Mouse (Mus musculus): ENCODE measurements around the gene Pld4. TPM values are rescaled to one million over a fixed set of nuclear protein-coding genes. Genes with fewer than 3 reads are reported as not detected.

Gene Pld4
- polyA plus RNA-seq, 1 experiment: 128 TPM

DNA sequence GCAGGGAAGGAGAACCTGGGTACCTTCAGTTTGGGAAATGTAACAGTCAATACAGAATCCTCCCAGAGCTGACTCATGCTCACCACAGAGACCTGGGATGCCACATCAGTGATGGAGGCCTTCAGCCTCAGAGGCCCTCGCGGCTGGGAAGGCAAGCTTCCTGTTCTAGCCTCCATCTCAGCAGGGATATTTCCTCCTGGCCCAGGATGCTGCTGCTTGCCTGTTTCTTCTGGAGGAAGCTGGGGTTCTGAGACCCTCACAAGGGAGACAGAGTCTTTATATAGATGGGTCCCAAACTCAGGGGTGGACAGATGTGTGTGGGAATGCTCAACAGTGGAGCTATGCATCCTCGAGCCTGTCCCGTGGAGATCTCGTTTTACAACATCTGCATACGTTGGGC lies 13.6 kb downstream of the Pld4 start:
- WGBS: 62% methylated on average over 6 of the region's 6 CpGs
- H3K4me3 ChIP-seq (replicated peaks; ENCODE audit: control insufficient read depth, low read depth, low read length): no peak overlapping the region

GRCm38 (mm10) chr12:112774481-112774880 lies 14.0 kb downstream of the Pld4 start:
- no peak for TF ChIP-seq CTCF (IDR thresholded peaks at IDR 0.05; ENCODE audit: control insufficient read depth, insufficient read depth, low read length)
- TF ChIP-seq POLR2A (IDR thresholded peaks at IDR 0.05; ENCODE audit: borderline replicate concordance, control insufficient read depth, low read depth, low read length): no peak
- WGBS: 82% methylated on average over 10 of the region's 10 CpGs
- H3K27ac ChIP-seq (ENCODE audit: control insufficient read depth, insufficient read depth, low read depth, low read length, poor library complexity): no peak overlapping the region
- no peaks in the 10 kb centered on the region for H3K4me1 ChIP-seq (ENCODE audit: control insufficient read depth, insufficient read depth, low read length)
- no peak overlapping the region for H3K4me3 ChIP-seq (replicated peaks; ENCODE audit: control insufficient read depth, low read depth, low read length)

More for the DNA sequence above, 13.6 kb downstream of the Pld4 start:
- Histone ChIP-seq H3K4me1 (ENCODE audit: control insufficient read depth, insufficient read depth, low read length) (no peaks in the 10 kb centered on the region), H3K27ac (ENCODE audit: control insufficient read depth, insufficient read depth, low read depth, low read length, poor library complexity) (no peak overlapping the region)
- TF ChIP-seq CTCF (IDR thresholded peaks at IDR 0.05; ENCODE audit: control insufficient read depth, insufficient read depth, low read length): no peak

DNA sequence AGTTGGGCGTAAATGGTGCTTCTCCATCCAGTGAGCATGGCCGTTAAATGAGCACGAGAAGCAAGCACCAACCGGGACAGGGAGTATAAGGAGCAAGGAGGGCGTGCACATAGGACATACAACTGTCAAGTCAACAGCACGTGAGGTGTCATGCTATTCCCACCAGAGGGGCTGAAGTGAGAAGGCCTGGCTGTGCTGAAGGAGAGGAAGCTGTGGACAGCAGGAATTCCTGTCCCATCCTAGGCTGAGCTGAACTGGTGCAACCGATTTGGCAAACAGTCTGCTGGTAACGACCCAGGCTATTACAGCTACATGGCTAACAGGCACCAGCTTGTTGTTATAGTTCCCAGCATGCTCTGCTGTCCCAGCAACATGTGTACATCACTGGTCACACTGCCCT lies 30.6 kb downstream of the Pld4 start:
- Histone ChIP-seq H3K4me3 (replicated peaks; ENCODE audit: control insufficient read depth, low read depth, low read length) (no peak overlapping the region), H3K27ac (ENCODE audit: control insufficient read depth, insufficient read depth, low read depth, low read length, poor library complexity) (no peak overlapping the region), H3K4me1 (ENCODE audit: control insufficient read depth, insufficient read depth, low read length) (no peaks in the 10 kb centered on the region)
- TF ChIP-seq CTCF (IDR thresholded peaks at IDR 0.05; ENCODE audit: control insufficient read depth, insufficient read depth, low read length) (no peak), POLR2A (IDR thresholded peaks at IDR 0.05; ENCODE audit: borderline replicate concordance, control insufficient read depth, low read depth, low read length) (no peak)
- 56% methylated on average over 8 of the region's 8 CpGs for WGBS

DNA sequence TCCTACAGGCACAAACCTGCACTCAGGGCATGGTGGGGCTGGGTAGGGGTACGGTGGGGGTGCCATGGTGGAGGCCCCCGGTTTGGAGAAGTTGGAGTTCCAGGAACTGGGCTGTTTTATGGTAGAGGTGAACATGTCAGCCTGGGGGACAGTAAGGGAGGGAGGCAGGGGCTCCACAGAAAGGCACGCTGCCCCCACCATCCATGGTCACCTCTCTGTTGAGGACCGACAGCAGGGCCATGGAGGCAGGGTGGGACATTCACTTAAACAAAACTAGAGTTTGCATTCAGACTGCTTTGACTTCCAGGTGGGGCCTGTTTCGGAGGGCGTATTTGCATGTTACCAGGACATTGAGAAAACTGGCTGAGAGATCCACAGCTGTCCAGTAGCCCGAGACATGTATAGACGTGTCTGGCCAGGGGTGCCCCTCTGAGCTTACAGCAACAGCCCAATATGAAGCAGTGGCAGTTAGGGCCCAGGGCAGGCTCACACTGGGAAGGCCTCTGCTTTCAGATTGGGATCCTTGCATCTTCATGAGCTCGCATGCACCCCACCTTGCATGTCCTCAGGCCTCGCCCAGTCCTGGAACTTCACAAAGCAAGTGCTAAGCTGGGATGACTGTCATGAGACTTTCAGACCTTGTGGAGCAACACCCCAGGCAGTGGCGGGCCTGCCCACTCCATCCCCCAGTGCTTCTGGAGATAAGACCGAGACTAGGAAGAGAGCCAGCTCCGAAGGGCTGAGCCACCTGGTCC lies 33.3 kb downstream of the Pld4 start:
- Histone ChIP-seq H3K4me3 (replicated peaks; ENCODE audit: control insufficient read depth, low read depth, low read length) (no peak overlapping the region), H3K27ac (ENCODE audit: control insufficient read depth, insufficient read depth, low read depth, low read length, poor library complexity) (no peak overlapping the region), H3K4me1 (ENCODE audit: control insufficient read depth, insufficient read depth, low read length) (no peaks in the 10 kb centered on the region)
- TF ChIP-seq CTCF (IDR thresholded peaks at IDR 0.05; ENCODE audit: control insufficient read depth, insufficient read depth, low read length): no peak
- TF ChIP-seq POLR2A (IDR thresholded peaks at IDR 0.05; ENCODE audit: borderline replicate concordance, control insufficient read depth, low read depth, low read length): no peak
- 71% methylated on average over 13 of the region's 13 CpGs for WGBS

DNA sequence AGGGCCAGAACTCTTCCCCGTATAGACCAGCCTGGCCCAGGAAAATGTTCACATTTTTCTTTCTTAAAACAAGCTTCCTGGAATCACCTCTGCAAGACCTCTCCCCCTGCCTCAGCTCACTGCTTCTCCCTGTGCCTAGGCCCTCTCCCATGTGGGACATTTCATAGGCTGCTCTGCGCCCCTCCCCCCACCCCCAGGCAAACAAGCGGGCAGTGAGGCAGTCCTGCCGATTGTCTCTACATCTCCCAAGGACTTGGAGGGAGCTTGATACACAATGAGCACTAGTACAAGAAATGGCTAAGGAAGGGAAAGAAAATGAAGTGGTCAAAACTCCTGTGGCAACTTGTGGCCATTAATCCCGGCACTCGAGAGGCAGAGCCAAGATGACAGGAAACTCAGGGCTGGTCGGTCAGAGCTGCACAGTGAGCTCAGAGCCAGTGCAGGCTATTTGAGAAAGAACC lies 33.9 kb downstream of the Pld4 start:
- 72% methylated on average over 7 of the region's 7 CpGs for WGBS
- Histone ChIP-seq H3K27ac (ENCODE audit: control insufficient read depth, insufficient read depth, low read depth, low read length, poor library complexity) (no peak overlapping the region), H3K4me1 (ENCODE audit: control insufficient read depth, insufficient read depth, low read length) (no peaks in the 10 kb centered on the region), H3K4me3 (replicated peaks; ENCODE audit: control insufficient read depth, low read depth, low read length) (no peak overlapping the region)
- no peak for TF ChIP-seq POLR2A (IDR thresholded peaks at IDR 0.05; ENCODE audit: borderline replicate concordance, control insufficient read depth, low read depth, low read length)
- TF ChIP-seq CTCF (IDR thresholded peaks at IDR 0.05; ENCODE audit: control insufficient read depth, insufficient read depth, low read length): no peak

DNA sequence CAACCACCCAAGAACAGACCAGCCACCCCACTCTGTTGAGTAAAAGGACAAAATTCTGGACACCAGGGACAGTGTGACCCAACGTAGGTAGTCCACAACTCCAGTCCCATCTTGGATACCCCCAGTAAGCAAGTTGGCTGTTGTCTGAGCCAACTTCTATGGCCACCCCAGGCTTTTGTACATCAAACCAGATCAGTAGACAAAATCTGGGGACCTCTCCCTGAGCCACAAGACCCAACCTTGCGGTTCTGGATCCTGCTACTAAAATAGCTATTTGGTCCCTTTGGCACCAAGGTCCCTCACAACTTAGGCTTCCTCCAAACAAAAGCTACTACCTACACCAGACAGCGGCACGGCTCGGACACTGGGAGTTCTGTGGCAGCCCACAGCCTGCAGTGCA lies 34.5 kb downstream of the Pld4 start:
- H3K4me1 ChIP-seq (ENCODE audit: control insufficient read depth, insufficient read depth, low read length): no peaks in the 10 kb centered on the region
- WGBS: 87% methylated on average over 5 of the region's 5 CpGs
- H3K4me3 ChIP-seq (replicated peaks; ENCODE audit: control insufficient read depth, low read depth, low read length): no peak overlapping the region

DNA sequence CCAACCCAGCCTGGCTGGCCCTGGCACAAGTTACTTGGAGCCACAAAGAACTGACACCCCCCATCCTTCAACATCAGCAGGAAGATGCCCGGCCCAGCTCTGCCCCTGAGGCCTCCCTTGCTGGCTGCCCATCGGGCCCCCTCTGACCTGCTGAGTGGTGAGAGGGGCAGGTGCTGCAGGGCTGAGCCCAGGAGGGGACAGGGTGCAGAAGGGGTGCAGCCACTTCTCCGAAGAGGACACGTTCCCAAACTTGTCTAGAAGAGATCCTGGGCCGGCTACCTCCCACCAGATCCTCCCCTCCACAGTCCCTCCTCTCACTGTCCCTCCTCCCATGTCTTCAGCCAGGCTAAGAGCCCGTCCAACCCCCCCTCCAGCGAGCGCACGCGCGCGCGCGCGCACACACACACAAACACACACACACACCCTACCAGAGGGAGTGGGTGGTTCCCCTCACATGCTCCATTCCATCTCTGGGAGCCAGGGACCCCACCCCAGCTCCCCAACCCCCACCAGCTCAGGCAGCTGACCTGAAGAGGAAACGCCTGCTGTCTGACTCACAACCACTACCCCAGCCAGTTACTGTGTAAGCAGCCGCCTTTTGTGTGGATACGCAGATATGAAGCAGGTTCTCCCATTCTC lies 35.1 kb downstream of the Pld4 start:
- 8% methylated on average over 18 of the region's 18 CpGs for WGBS
- no peak for TF ChIP-seq POLR2A (IDR thresholded peaks at IDR 0.05; ENCODE audit: borderline replicate concordance, control insufficient read depth, low read depth, low read length)
- TF ChIP-seq CTCF (IDR thresholded peaks at IDR 0.05; ENCODE audit: control insufficient read depth, insufficient read depth, low read length): no peak
- H3K4me1 ChIP-seq (ENCODE audit: control insufficient read depth, insufficient read depth, low read length): no peaks in the 10 kb centered on the region
- H3K27ac ChIP-seq (ENCODE audit: control insufficient read depth, insufficient read depth, low read depth, low read length, poor library complexity): no peak overlapping the region
- no peak overlapping the region for H3K4me3 ChIP-seq (replicated peaks; ENCODE audit: control insufficient read depth, low read depth, low read length)

More for the DNA sequence above, 34.5 kb downstream of the Pld4 start:
- TF ChIP-seq CTCF (IDR thresholded peaks at IDR 0.05; ENCODE audit: control insufficient read depth, insufficient read depth, low read length) (no peak), POLR2A (IDR thresholded peaks at IDR 0.05; ENCODE audit: borderline replicate concordance, control insufficient read depth, low read depth, low read length) (no peak)
- no peak overlapping the region for H3K27ac ChIP-seq (ENCODE audit: control insufficient read depth, insufficient read depth, low read depth, low read length, poor library complexity)

DNA sequence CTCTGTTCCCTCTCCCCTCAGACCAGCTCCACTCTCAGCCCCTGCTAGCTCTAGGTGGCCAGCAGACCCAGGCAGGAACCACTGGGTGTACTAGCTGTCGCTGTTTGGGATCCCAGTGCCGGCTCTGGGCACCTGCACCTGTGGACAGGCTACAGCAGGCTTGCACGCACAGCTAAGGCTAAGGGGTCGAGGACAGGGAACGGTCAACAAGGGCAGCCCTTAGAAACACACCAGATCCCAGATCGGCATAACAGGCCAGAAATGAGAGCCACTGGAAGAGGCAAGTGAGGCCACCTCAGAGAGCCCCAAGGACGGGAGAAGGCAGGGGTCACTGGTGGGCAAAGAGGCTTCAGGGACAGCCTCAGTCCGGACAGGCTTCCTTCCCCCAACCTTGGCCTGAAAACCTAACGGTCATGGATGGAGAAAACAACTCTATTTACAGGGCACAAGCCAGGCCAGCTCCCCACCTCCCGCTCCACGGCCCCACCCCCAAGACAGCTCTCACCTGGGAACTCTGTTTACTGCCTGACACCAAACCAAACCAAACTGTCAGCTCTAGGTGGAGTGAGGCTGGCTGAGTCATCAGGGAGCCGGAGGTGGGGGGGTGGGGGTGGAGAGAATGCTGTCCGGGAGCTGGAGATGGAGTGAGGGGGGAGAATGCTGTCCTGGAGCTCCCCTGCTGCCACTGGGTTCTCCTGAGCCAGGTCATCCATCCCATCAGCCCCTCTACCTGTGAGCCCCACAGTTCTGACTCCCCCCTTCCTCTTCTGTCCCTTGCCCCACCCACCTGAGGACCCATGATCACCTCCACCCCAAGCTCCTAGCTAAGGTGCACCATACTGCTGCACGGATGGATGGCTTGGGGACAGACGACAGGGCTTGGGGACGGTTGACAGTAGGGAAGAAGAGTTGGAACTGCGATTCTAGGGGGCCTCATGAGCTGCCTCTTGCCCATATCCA lies 36.4 kb downstream of the Pld4 start:
- no peak for TF ChIP-seq CTCF (IDR thresholded peaks at IDR 0.05; ENCODE audit: control insufficient read depth, insufficient read depth, low read length)
- TF ChIP-seq POLR2A (IDR thresholded peaks at IDR 0.05; ENCODE audit: borderline replicate concordance, control insufficient read depth, low read depth, low read length): no peak
- Histone ChIP-seq H3K4me3 (replicated peaks; ENCODE audit: control insufficient read depth, low read depth, low read length) (no peak overlapping the region), H3K27ac (ENCODE audit: control insufficient read depth, insufficient read depth, low read depth, low read length, poor library complexity) (no peak overlapping the region), H3K4me1 (ENCODE audit: control insufficient read depth, insufficient read depth, low read length) (no peaks in the 10 kb centered on the region)
- 75% methylated on average over 17 of the region's 17 CpGs for WGBS

Measured in bone marrow, adult 2 months (tissue).